Mouse (Mus musculus): Measurements from ENCODE around the gene Unc5c. TPM values are rescaled to one million over a fixed set of nuclear protein-coding genes. Genes with fewer than 3 reads are reported as not detected.

Gene Unc5c
- polyA plus RNA-seq, 1 experiment from 2014 or later = 7.8 TPM

- H3K4me3 ChIP-seq = no peak overlapping the region
- no peaks in the 10 kb centered on the region for H3K9me3 ChIP-seq
- WGBS = 61% methylated on average over 1 of the region's 1 CpGs
- peak; percentile 18 for DNase-seq (ENCODE audit: low spot score)
- no peaks in the 10 kb centered on the region for H3K27me3 ChIP-seq (ENCODE audit: insufficient read depth, poor library complexity, severe bottlenecking)
- no peaks in the 10 kb centered on the region; the same call in 1 of the 2 replicates for H3K36me3 ChIP-seq
- peaks cover 46% of the 10 kb centered on the region for H3K4me1 ChIP-seq (replicated peaks)
- H3K27ac ChIP-seq = peak overlapping the region; percentile 69
These were observed 349.8 kb downstream of the Unc5c start for GRCm38 (mm10) chr3:141814776-141815175.

- 12% methylated on average over 3 of the region's 3 CpGs for WGBS
- H3K4me3 ChIP-seq = peak overlapping the region; percentile 36
- no peaks in the 10 kb centered on the region for H3K9me3 ChIP-seq
- H3K36me3 ChIP-seq = no peaks in the 10 kb centered on the region; the same call in 1 of the 2 replicates
- peaks cover 46% of the 10 kb centered on the region for H3K4me1 ChIP-seq (replicated peaks)
- H3K27ac ChIP-seq = peak overlapping the region; percentile 86
- DNase-seq (ENCODE audit: low spot score) = no peak
- H3K27me3 ChIP-seq (ENCODE audit: insufficient read depth, poor library complexity, severe bottlenecking) = no peaks in the 10 kb centered on the region
These were observed 353.7 kb downstream of the Unc5c start for GRCm38 (mm10) chr3:141818615-141819312.

DNA sequence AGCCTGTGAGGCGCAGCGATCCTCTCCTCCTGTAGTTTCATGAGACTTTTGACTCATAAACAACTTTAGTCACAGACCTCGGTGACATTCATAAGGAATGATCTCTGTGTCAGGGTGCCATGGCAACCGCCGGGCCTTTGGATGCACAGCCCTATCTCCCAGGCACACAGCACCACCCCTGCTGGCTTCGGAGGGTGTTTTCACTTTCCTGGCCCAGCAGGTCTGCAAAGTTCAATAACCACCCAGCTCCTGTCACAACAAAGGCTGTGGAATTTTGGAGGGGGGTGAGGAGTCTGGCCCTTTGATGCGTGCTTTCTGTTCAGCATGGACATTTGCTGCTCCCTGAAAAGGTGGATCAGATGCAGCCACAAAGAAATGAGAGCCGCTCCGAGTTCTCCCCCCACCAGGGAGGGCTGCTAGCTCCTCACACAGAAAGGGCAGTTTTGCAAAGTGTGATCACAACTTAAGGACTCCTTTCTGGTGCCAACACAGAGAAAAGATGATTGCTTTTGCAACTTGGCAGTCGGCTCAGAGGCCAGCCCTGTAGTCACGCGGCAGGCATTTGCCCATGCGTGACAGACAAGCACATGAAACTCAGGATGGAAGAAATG is 354.4 kb downstream of the Unc5c start:
- peak overlapping the region; percentile 36 for H3K4me3 ChIP-seq
- H3K27ac ChIP-seq = peak overlapping the region; percentile 86
- DNase-seq (ENCODE audit: low spot score) = peak; percentile 91
- H3K4me1 ChIP-seq (replicated peaks) = peaks cover 46% of the 10 kb centered on the region
- no peaks in the 10 kb centered on the region; the same call in 1 of the 2 replicates for H3K36me3 ChIP-seq
- H3K27me3 ChIP-seq (ENCODE audit: insufficient read depth, poor library complexity, severe bottlenecking) = no peaks in the 10 kb centered on the region
- 4% methylated on average over 13 of the region's 13 CpGs for WGBS
- H3K9me3 ChIP-seq = no peaks in the 10 kb centered on the region

GRCm38 (mm10) chr3:141828301-141828700 is 363.3 kb downstream of the Unc5c start:
- WGBS = 92% methylated on average over 5 of the region's 5 CpGs
- Histone ChIP-seq H3K9me3 (no peaks in the 10 kb centered on the region), H3K4me1 (replicated peaks) (no peaks in the 10 kb centered on the region), H3K36me3 (peaks cover 31% of the 10 kb centered on the region), H3K4me3 (no peak overlapping the region), H3K27me3 (ENCODE audit: insufficient read depth, poor library complexity, severe bottlenecking) (no peaks in the 10 kb centered on the region), H3K27ac (no peak overlapping the region)
- no peak for DNase-seq (ENCODE audit: low spot score)

DNA sequence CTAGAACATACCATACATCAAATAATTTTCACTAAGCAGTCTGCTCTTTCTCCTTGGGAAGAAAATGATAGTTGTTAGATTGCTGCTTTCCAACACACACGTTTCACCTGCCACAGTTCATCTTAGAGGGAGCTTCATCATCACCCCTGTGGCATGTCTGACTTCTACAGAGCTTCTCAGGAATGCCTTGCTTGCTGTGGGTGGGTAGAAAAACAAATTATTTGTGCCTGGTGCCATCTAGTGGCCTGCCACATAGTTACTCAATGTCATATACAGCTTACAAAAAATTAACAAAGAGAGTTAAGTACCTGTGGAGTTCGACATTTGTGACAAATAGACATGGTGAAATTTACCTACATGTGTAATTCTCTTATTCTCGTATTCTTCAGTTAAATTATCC is 366.1 kb downstream of the Unc5c start:
- peak; percentile 58 for DNase-seq (ENCODE audit: low spot score)
- WGBS = 34% methylated on average over 3 of the region's 3 CpGs
- H3K9me3 ChIP-seq = no peaks in the 10 kb centered on the region

GRCm38 (mm10) chr3:141838864-141839263 is 373.8 kb downstream of the Unc5c start:
- H3K4me1 ChIP-seq (replicated peaks) = no peaks in the 10 kb centered on the region
- H3K27me3 ChIP-seq (ENCODE audit: insufficient read depth, poor library complexity, severe bottlenecking) = no peaks in the 10 kb centered on the region
- no peaks in the 10 kb centered on the region for H3K9me3 ChIP-seq
- peak; percentile 29 for DNase-seq (ENCODE audit: low spot score)
- 47% methylated on average over 7 of the region's 7 CpGs for WGBS
- no peak overlapping the region for H3K27ac ChIP-seq
- peaks cover 13% of the 10 kb centered on the region for H3K36me3 ChIP-seq
- no peak overlapping the region for H3K4me3 ChIP-seq

More for the DNA sequence above, 366.1 kb downstream of the Unc5c start:
- no peak overlapping the region for H3K4me3 ChIP-seq
- no peak overlapping the region for H3K27ac ChIP-seq
- no peaks in the 10 kb centered on the region for H3K4me1 ChIP-seq (replicated peaks)
- H3K36me3 ChIP-seq = peaks cover 37% of the 10 kb centered on the region
- H3K27me3 ChIP-seq (ENCODE audit: insufficient read depth, poor library complexity, severe bottlenecking) = no peaks in the 10 kb centered on the region

- 41% methylated on average over 1 of the region's 1 CpGs for WGBS
- no peaks in the 10 kb centered on the region for H3K9me3 ChIP-seq
- H3K4me1 ChIP-seq (replicated peaks) = peaks cover 3% of the 10 kb centered on the region; the same call in 1 of the 2 replicates
- no peak for DNase-seq (ENCODE audit: low spot score)
- H3K4me3 ChIP-seq = no peak overlapping the region
- H3K36me3 ChIP-seq = 0 out of 2 replicates have a peak, but pooled peaks cover 7% of the 10 kb centered on the region
- no peaks in the 10 kb centered on the region for H3K27me3 ChIP-seq (ENCODE audit: insufficient read depth, poor library complexity, severe bottlenecking)
- no peak overlapping the region for H3K27ac ChIP-seq
These were observed 384.2 kb downstream of the Unc5c start for GRCm38 (mm10) chr3:141849206-141849605.

- Histone ChIP-seq H3K9me3 (no peaks in the 10 kb centered on the region), H3K27ac (no peak overlapping the region), H3K4me3 (no peak overlapping the region), H3K27me3 (ENCODE audit: insufficient read depth, poor library complexity, severe bottlenecking) (no peaks in the 10 kb centered on the region), H3K36me3 (peaks cover 7% of the 10 kb centered on the region; the same call in 1 of the 2 replicates), H3K4me1 (replicated peaks) (peaks cover 3% of the 10 kb centered on the region; the same call in 1 of the 2 replicates)
- DNase-seq (ENCODE audit: low spot score) = no peak
- WGBS = 76% methylated on average over 7 of the region's 7 CpGs
These were observed 385.1 kb downstream of the Unc5c start for GRCm38 (mm10) chr3:141850141-141850540.

- DNase-seq (ENCODE audit: low spot score) = no peak
- Histone ChIP-seq H3K27ac (no peak overlapping the region), H3K4me1 (replicated peaks) (peaks cover 1% of the 10 kb centered on the region; the same call in 1 of the 2 replicates), H3K27me3 (ENCODE audit: insufficient read depth, poor library complexity, severe bottlenecking) (no peaks in the 10 kb centered on the region), H3K36me3 (peaks cover 27% of the 10 kb centered on the region), H3K9me3 (no peaks in the 10 kb centered on the region), H3K4me3 (no peak overlapping the region)
- WGBS = 89% methylated on average over 4 of the region's 4 CpGs
These were observed 389.3 kb downstream of the Unc5c start for GRCm38 (mm10) chr3:141854339-141854738.

DNA sequence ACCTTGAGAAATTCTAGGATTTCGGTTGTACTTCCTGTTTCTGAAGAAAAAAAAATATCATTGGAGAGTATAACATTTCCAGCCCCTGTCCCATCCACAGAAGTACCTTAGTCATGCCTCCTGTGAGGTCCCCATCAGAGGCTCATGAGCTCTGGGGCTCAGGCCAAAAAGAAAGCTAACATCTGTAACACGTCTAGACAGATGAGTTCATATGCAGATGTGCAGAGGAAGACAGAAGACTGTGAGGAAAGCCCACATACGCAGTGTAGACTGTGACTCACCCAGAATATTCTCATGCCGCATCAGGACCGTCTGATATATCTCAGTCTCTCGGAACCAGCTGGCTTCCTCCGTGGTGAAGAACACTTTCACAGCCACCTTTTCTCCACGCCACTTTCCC is 392.1 kb downstream of the Unc5c start:
- Histone ChIP-seq H3K27me3 (ENCODE audit: insufficient read depth, poor library complexity, severe bottlenecking) (no peaks in the 10 kb centered on the region), H3K27ac (no peak overlapping the region), H3K36me3 (peaks cover 26% of the 10 kb centered on the region), H3K9me3 (no peaks in the 10 kb centered on the region), H3K4me3 (no peak overlapping the region), H3K4me1 (replicated peaks) (no peaks in the 10 kb centered on the region)
- DNase-seq (ENCODE audit: low spot score) = no peak
- WGBS = 92% methylated on average over 8 of the region's 8 CpGs

- Histone ChIP-seq H3K9me3 (no peaks in the 10 kb centered on the region), H3K36me3 (0 out of 2 replicates have a peak, but pooled peaks cover 5% of the 10 kb centered on the region), H3K27me3 (ENCODE audit: insufficient read depth, poor library complexity, severe bottlenecking) (no peaks in the 10 kb centered on the region), H3K4me1 (replicated peaks) (no peaks in the 10 kb centered on the region), H3K27ac (no peak overlapping the region), H3K4me3 (no peak overlapping the region)
- WGBS = 29% methylated on average over 13 of the region's 13 CpGs
- DNase-seq (ENCODE audit: low spot score) = peak; percentile 60
These were observed 397.9 kb downstream of the Unc5c start for GRCm38 (mm10) chr3:141862816-141863461.

GRCm38 (mm10) chr3:141871805-141872204 is 406.8 kb downstream of the Unc5c start:
- H3K27ac ChIP-seq = peak overlapping the region; percentile 24
- H3K4me1 ChIP-seq (replicated peaks) = peaks cover 16% of the 10 kb centered on the region
- no peak for DNase-seq (ENCODE audit: low spot score)
- 77% methylated on average over 3 of the region's 3 CpGs for WGBS
- H3K36me3 ChIP-seq = peaks cover 27% of the 10 kb centered on the region
- no peaks in the 10 kb centered on the region for H3K27me3 ChIP-seq (ENCODE audit: insufficient read depth, poor library complexity, severe bottlenecking)
- no peak overlapping the region for H3K4me3 ChIP-seq
- peaks cover 2% of the 10 kb centered on the region; the same call in 1 of the 2 replicates for H3K9me3 ChIP-seq

Data from hindbrain, embryonic 10.5 days (tissue).